Mouse (Mus musculus) frontal cortex, postnatal 10 days (tissue): Measurements from ENCODE around the gene Edem3.
"Not testable (repeated sequence)": the region's sequence is repeated elsewhere in the genome, so short reads cannot be mapped to it uniquely, and the experiment has no call there.

Experiments
- DNase-seq, 2 experiments: peaks; one replicate each; pipeline ENCODE4 v3.0.0; 2022; ENCODE audit warnings: low spot score in 2 of 2, mixed read lengths in 1 of 2

Edem3 gene

DNA sequence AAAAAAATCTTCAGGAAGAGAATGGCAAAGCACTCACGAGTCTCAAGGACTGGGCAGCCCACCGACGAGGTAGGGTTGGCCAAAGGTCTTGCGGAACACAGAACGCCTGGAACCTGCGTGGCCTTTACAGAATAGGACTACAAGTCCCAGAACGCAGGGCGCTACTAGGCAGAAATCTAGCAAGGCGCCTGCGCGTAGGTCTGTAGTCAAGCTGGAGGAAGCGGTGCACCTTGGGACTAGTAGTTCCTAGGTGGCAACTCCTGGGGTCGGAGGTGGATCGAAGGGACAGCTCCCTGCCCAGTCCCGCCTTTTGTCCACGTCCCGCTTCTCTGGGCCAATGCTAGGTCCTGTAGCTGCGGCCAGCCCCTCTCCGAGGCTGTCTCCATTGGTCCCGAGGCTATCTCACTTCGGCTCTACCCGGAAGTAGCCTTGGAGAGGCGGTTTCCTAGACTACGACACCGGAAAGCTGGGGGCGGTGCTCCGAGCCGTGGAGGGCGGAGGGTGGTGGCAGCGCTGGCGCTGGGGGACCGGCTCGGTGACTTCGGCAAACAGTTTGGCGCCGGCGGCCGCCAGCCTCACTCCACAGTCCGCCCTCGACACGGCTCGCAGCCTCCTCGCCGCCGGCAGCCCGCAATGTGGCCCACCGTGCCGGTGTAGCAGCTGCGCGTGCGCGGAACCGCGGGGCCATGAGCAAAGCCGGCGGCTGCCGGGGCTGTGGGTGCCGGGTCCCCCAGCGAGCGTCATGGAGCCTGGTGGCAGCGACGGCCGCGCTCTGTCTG, at the start of gene Edem3:
Gene Edem3 (plus strand): TSS at position 491 of the 779 bp plus-strand sequence.
- peak; percentile 98 to 99 for DNase-seq

DNA sequence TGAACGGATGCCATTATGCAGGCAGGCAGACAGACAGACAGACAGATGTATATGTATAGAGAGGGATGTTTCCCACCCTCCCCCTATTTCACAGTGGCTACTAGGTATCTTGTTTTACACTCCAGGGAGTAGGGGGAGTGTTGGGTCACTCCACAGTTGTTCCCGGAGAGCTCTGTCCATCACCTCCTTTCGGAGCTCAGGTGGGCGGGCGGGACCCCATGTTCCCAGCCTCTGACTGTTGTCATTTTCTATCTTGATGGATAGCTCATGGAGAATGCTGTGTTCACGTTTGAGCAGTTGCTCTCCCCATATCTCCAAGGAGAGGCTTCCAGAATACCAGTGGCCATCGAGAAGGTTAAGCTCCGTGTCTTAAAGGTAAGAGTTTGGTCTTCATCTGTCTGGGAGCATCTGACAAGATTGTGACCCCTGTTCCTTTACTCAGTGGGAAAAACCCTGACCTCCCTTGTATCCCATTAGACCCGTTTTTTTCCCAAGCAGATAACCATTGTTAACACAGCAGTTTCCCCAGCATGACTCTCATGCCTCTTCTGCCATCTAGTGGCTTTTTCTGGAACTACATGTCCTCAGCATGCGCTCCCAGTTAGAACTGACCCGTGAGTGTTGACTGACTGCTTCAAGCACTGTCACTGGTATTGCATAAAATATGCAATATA, 49.3 kb upstream of the Edem3 start:
- peak; percentile 36 to 80 for DNase-seq

DNA sequence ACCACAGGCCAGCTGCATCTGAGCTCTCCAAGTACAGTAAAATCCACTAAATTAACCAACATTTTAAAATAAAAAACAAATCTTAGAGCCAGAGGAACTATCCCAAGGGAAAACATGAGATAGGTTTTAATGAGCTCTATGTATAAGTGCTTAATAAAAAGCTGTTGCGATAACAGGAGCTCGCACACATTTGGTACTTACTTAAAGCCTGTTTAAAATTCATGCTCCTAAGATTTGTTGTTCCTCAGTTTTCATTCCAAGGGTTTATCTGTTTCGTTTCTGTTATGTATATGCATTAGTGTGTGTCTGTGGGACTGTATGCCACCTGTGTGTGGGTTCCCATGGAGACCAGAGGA, 48.8 kb upstream of the Edem3 start:
- no peak for DNase-seq

DNA sequence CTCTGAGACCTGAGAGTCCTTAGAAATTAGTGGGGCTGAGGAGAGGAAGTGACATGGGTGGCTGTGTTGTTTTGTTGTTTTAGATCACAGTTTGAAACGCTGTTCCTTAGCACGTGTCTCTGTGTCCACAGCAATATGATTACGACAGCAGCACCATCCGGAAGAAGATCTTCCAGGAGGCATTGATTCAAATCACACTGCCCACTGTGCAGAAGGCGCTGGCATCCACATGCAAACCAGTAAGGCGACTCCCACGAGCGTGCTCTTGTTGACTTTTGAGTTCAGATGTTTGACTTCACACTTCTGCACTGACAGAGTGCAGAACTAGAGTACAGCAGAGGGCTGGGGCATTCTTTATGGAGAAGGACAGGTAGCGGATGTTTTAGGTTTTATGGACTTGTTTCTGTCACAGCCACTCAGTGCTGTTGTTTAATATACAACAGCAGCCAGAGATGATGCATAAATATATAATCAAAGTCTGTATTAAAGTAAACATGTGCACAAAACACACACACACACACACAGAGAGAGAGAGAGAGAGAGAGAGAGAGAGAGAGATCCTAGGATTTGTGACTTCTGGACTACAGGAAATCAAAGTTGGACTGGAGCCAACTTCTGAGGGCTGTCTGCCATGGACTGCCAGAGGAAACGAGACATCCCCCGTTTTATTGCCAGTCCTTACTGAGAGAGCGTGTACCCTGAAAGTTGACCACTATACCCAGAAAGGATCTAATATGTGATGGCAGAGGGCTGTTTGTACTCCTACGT, 46.0 kb upstream of the Edem3 start:
- DNase-seq, result no peak

DNA sequence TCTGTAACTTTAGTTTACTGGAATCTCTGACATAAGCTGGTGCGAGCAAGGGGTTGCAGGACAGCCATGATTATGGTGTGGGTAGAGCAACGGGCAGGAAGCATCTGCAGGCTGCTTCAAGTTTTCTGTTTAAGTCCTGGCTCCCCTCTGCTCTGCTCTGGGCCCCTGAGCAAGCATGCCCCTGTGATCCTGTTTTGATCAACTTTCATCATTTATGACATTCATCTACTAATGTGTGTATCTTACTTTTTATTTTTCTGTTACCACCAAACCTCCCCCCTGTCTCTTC, 45.5 kb upstream of the Edem3 start:
- no peak for DNase-seq

DNA sequence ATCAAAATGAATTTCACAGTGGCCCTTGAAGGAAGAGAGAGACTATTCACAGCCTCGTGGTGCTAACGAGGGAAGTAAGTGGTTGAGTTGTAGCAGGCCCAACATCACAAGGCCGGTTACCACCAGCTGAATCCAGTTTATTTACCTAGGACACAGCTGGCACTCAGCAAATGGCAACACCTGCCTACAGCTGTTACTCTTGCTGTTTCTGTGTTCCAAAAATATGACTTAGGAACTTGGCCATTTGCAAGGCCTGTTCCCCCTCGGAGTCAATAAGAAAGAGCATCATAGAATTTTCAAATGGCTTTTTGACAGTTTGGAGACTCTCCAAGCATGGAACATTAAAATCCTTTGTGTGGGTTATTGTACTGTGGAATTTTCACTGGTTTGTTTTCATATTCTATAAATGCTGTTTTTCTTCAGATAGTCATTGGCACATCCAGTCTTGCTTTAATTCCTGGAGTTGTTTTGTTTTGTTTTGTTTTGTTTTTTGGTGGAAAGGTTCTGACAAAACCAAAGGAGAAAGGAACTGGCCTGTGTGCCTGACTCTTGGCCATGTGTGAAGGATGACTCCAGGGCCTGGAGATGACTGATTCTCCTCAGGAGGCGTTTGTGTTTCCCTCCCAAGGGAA, 44.6 kb upstream of the Edem3 start:
- no peak for DNase-seq

DNA sequence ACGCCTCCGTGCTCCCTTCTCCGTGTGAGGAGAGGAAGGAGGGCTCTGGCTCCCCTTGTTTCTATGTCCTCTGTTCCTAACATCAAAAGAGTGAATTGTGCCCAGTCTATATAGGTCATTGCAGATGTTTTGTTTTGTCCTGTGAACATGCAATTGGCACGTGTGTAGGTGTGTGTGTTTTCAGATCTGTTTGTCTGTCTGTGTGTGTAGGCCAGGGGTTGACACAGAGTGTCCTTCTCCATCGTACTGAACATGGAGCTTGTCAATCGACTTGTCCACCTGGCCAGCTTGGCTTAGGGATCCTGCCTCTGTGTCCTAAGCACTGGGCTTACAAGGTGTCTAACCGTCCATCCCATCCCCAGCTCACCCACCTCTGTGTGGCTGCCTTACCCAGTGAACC, 44.1 kb upstream of the Edem3 start:
- no peak for DNase-seq

DNA sequence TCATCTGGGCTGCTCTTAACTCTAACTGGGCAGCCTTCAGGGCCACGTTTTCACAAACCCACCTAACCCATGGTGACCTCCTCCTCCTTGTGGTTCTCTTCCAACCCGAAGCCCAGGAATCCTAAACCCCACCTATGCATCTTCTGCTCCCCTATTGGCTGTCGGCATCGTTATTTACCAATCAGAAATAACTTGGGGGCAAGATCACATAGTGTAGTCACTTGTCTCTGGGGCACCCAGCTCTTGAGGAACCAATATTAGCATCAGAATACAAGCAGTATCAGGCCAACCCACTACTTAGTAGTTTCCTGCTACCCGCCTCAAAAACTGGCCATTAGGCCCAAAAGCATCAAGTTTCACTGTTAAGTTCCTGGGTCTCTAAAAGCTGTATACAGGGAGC, 42.5 kb upstream of the Edem3 start:
- DNase-seq, result no peak

DNA sequence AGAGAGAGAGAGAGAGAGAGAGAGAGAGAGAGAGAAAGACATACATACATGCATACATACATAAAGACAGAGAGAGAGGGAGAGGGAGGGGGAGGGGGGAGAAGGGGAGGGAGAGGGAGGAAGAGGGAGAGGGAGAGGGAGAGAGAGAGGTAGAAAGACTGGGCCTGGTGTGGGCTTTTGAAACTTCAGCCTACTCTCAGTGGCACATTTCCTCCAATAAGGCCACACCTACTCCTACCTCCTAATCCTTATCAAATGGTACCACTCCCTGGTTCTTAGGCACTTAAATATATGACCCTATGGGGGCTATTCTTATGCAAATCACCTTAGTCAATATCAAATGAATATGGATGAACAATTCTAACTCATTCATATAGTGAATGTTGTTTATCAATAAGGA, 41.5 kb upstream of the Edem3 start:
- no peak for DNase-seq

DNA sequence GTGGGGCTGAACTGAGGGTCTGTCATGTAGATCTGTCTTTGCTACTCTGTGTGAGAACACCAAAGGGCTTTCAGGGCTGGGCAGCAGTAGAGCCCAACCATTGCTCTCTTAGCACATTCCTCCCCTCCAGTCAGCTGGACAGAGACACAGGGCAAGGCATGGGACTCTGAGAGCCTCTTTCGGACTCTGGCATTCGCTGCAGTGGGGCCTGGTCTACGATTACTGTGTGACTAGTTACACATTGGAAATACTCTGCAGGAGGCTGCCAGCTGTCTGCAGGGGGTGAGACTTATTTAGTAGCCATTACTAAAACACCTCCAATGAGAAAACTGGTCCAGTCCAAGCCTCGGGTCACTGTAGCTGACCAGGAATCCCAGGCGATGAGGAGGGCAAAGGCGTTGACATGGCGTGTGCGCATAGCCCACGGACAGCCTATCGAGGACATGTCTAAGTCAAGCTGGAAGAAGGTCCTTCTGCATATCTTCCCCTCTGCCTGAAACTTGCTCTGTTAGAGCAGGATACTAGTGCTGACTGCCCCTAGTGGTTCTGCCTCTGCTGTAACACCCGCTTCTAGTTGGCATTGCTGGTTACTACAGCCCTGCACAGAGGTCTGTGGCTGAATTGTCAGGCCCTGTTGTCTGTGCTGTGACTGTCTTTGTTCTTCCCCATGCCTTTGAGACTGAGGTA, 39.0 kb upstream of the Edem3 start:
- DNase-seq, result no peak

DNA sequence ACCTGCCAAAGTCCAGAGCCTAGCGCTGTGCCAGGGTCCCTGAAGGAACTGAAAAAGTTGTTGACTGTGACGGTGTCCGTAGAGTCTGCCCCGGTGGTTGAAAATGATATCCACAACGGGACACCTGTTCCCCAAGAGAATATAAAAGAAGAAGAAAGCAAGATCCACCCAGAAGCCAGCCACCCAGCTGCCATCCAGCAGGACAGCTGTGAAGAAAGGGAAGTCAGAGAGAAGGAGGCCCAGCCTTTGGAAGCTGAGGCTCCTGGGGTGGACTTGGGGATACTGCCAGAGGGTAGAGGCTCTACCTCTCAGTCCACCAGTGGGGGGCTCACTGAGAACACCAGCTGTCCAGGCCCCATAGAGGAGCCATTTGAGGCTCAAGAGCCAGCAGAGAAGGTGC, 37.5 kb upstream of the Edem3 start:
- no peak for DNase-seq

DNA sequence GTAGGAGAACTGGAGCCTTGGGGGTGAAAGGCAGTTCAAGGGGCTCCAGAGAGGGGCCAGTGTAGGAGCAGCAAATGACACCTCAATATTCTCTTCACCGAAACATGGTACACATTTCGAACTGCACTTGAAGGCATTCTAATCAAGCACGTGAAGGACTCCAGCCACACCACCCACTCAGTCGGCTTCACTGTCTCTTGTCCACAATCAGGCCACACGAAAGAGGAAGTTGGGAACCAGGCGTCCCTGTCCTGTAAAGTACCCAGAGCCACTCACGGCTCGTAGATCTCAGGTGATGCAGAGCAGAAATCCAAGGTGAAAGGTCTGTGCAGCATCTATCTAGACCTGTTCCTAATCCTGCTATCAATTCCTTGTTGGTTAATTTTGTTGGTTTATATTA, 36.6 kb upstream of the Edem3 start:
- no peak for DNase-seq

DNA sequence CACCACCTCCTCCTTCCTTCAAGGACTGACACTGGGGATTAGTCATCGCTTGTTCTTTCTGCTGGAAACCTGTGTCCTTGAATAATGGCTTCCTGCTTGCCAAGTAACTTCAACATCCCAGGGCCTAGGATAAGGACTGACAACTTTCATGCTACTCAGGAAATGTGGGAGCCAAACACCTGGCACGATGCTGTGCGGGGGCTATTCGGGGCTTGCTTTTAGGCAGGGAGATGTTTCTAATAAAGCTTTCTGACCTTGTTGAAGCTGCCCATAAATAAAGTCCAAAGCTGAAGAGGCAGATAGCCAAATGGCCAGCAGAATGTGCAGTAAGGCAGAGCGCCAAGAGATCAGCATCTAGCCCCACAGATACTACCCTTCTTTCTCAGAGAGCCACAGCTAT, 35.3 kb upstream of the Edem3 start:
- no peak for DNase-seq

DNA sequence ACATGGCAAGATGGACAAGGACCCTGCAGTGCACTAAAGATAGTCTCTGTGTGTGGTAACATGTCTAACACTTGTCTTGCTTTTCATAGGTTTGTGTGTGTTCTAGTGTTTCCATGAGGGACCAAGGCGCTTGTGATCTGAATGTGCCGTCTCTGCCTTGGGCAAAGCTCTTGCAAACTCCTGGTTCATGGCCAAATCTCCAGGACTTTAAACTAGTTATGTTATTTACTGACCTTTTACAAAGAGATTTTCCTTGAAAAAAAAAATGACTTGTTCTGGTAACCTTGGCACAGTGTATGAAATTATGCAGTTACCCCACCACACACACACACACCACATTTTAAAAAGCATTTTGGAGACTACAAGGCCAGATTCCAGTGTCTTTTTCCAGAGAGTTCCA, 34.6 kb upstream of the Edem3 start:
- DNase-seq, result no peak

DNA sequence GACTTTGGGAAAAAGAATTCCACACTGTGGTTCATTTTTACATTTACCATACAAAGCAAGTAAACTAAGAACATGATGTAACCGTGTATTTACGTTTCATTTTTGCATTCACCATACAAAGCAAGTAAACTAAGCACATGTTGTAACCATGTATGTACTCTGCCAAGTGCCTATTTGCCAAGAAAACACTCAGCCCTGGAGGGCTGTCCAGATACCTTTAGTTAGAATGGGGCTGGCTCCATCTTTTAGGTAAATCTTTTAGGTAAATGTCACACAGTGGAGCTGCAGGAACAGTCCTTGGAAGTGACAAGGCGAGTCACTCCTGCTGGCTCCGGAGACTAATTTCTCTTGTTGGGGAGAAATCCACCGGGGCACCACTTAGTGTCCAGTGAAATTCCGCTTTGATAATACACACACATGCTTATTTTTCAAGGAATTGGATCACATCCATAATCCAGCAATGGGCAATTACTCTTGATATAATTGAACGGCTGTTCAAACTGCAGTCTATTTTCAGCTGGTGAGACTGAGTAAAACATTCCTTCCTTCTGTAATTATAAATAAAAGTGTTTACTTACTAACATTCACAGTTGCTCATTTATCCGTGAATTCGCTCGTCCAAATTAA, 33.7 kb upstream of the Edem3 start:
- DNase-seq, result no peak

DNA sequence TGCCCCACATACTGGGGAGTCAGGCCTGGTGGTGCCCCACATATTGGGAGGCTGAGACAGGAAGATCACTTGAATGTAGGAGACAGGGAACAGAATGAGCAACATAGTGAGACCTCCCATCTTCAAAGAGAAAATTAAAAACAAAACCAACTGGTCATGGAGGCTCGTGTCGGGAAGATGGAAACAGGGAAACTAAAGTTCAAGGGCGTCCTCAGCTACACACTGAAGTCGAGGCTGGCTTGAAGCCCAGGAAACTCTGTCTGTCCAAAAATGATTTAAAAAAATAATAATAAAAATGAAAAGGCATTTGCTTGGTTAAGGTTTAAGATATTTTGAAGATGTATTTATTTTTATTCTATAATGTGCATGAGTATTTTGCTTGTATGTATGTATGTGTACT, 31.4 kb upstream of the Edem3 start:
- DNase-seq, result no peak

DNA sequence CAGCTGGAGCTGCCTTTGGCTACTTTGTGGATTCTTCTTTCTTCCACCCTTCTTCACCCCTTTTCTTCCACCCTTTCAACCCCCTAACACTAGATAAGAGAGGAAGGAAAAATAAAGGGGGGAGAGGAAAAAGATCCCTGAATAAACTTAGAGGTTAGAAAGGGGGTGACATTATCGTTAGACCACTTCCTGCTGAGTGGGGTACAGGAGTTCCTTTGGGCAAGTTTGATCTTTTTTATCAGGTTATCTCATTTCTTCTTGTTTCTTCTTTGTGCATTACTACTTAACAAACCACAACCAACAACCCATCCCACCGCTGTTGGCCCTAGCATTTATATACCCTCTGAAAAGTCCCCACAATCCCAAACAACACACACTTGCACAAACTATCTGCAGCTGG, 29.6 kb upstream of the Edem3 start:
- no peak for DNase-seq

DNA sequence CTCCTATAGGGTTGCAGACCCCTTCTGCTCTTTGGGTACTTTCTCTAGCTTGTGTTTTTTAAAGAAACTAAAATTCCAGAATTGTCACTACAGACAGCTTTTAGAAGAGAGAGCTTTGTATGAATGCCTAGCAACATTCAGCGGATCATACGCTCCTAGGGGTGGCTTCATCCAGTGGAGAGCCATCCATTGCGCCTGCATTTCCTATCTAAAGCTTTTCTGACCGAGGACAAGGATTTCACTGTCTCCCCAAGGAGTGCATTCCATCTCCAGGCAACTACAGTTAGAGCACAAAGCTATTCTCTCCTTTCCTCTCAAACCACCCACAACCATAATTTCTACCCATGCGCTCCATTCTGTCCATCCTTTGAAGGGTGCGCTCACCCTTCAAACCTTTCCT, 28.8 kb upstream of the Edem3 start:
- DNase-seq, result no peak

DNA sequence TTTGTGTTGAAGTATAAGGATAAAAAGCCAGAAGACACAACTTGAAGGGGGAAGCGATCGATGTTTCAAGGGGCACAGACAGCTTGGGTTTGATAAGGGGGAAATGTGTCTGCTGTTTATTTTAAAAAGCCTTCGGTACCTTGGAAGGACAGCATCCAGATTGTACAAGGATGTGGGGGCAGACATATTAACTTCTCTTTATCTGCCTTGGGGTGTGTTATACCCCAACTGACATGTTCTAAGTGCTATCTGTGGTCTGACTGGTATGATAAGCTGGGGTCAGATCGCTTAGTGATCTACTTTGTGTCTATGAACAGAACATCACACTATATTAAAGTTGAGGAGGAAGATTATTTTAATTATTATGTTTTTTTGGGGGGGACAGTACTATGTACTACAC, 27.0 kb upstream of the Edem3 start:
- DNase-seq, result no peak

DNA sequence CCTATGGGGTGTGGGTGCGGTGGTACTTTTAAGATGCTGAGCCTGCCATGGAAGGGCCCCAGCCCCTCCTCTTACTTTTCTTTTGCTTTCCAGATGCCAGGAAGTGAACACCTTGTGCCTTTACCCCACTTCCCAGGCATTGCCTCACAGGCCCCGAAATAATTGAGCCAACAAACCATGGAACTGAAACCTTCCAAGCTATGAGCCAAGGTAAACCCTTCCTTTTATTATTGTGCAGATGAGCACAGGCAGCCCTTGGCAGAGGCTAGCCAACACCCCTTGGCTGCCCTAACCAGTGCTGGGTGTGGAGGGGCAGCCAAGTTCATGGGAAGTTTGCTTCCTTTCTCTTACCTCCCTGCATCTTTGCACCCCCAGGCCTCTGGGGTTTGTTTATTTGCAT, 18.0 kb upstream of the Edem3 start:
- DNase-seq, result no peak

DNA sequence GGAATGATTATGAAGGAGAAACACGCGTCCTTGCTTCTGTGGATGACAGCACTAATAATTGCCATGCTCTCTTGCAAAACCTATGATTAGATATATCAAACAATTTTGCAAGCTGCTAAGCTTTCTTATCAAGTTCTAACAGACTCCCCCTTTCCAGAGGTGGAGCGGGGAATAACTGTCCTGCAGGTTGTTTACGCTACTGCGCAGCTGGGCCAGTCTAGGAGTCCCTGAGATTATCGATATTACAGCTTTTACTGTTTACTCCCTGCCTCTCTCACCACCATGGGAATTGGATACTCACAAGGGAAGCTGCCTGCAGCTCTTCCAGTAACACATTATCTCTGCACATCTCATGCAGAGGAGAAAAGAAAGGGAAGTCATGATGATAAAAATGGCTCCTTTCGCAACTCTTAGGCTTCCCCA, 14.0 kb upstream of the Edem3 start:
- no peak for DNase-seq

DNA sequence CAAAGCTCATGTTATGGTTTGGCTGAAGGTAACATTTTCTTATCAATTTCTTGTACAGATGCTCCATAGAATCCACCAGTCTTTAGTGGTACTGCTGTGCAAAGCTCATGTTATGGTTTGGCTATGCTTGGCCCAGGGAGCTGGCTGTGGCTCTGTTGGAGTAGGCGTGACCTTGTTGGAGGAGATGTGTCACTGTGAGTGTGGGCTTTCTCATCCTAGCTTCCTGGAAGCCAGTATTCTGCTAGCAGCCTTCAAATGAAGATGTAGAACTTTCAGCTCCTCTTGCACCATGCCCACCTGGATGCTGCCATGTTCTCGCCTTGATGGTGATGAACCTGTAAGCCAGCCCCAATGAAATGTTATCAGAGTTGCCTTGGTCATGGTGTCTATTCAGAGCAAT, 5.3 kb upstream of the Edem3 start:
- DNase-seq, result not testable (repeated sequence)
